Mouse (Mus musculus) hindbrain, embryonic 11.5 days (tissue): ENCODE data around the gene Sync. TPM values are rescaled to one million over a fixed set of nuclear protein-coding genes. Genes with fewer than 3 reads are reported as not detected.
A peak's percentile ranks its signal among the peaks of the same experiment; 100 is the strongest.

Source experiments
- ATAC-seq: fragments of 200-750 bp; cut with Nextera tagmentation; 2 replicates; pipeline ENCODE4 v1.8.0; 2017; ENCODE audit warnings: mild to moderate bottlenecking, moderate TSS enrichment, moderate library complexity; ENCODE audit not compliant: low FRiP score
- DNase-seq: peaks from one replicate; pipeline ENCODE4 v3.0.0-alpha.2; 2015; ENCODE audit warnings: low spot score
- H3K27ac ChIP-seq: fragments of 300-500 bp; sonication (generic); 2 replicates; pipeline ENCODE4 v1.5.1; 2014; ENCODE audit warnings: mild to moderate bottlenecking, low read depth, low read length
- H3K27me3 ChIP-seq: fragments of 300-500 bp; sonication (generic); 2 replicates; pipeline ENCODE4 v1.6.1; 2014; ENCODE audit warnings: mild to moderate bottlenecking, low read length, moderate library complexity, mixed read lengths; ENCODE audit not compliant: control insufficient read depth, insufficient read depth
- H3K36me3 ChIP-seq: fragments of 300-500 bp; sonication (generic); 2 replicates; pipeline ENCODE4 v1.6.1; 2014; ENCODE audit warnings: mild to moderate bottlenecking, low read length, moderate library complexity, mixed read lengths; ENCODE audit not compliant: control insufficient read depth, insufficient read depth
- H3K4me1 ChIP-seq: fragments of 300-500 bp; sonication (generic); replicated peaks from 2 replicates; pipeline ENCODE4 v1.6.1; 2014; ENCODE audit warnings: low read length, mixed read lengths; ENCODE audit not compliant: control insufficient read depth, insufficient read depth
- H3K4me2 ChIP-seq: fragments of 300-500 bp; sonication (generic); replicated peaks from 2 replicates; pipeline ENCODE4 v1.6.1; 2014; ENCODE audit warnings: mild to moderate bottlenecking, low read depth, low read length
- H3K4me3 ChIP-seq: fragments of 300-500 bp; sonication (generic); 2 replicates; pipeline ENCODE4 v1.5.1; 2014; ENCODE audit warnings: low read depth, low read length
- H3K9ac ChIP-seq: fragments of 300-500 bp; sonication (generic); 2 replicates; pipeline ENCODE4 v1.6.1; 2014; ENCODE audit warnings: low read depth, low read length
- H3K9me3 ChIP-seq: fragments of 300-500 bp; sonication (generic); 2 replicates; pipeline ENCODE4 v1.6.1; 2016; ENCODE audit warnings: low read length; ENCODE audit not compliant: control insufficient read depth
- WGBS: fragments of 180-500 bp; shearing (Covaris S2); extraction: QIAGEN DNeasy Blood & Tissue Kit; methylation state at CpG from one replicate; pipeline ENCODE4 v1.1.7; 2014; 5-methylcytosine and 5-hydroxymethylcytosine counted together
- polyA plus RNA-seq: library from polyadenylated mRNA; unstranded; fragments of >200 nt; fragmentation: Nextera tagmentation; extraction: Ambion mirVana; gene quantifications from 2 replicates; pipeline ENCODE4 v1.2.1, GENCODE M21; 2014

Gene Sync
- polyA plus RNA-seq, 1 experiment from 2014 or later: 0.99 TPM

DNA sequence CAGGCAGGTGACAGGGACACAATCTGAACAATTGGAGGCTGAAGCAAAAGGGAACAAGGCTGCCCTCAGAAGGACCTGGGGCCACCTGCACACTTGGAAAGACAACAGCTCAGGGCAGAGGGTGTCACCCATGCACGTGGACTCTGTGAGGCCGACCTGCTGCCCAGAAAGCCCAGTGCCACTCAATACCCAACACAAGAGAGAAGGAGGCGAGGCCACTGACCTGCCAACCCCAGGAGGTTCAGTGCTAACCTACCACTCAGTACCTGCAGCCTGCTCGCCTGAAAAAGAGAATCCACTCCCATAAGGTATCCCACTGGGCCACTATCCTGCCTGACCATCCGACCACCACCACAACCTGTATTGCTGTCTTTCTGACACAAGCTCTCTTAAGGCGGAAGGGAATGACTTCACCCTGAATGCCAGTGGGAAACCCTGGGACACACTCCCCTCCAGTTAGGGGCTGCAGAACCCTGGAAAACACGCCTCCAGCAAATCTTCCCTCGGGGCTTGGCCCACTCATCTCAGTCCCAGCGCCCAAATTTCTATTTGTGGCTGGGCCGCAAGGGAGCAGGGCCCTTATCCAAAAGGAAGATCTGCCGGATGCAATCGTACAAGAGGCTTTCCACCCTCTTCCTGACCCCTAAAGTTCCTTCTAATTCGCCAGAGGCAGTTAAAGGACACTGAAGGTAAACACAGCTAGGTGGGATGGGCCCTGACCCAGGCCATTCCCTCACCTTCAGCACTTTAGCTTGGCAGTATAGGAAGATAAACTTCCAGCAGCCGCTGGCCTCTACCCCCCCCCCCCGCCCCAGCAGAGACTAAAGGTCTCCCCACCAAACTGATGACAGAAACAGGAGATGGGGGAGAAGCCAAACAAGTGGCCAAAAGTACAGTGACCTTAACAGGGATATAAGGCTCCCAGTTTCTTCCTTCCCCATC is 40.8 kb upstream of the Sync start:
- Histone ChIP-seq H3K27me3 (peaks cover 39% of the 10 kb centered on the region), H3K9ac (no peak overlapping the region), H3K9me3 (no peaks in the 10 kb centered on the region), H3K4me3 (no peak overlapping the region), H3K4me1 (peaks cover 13% of the 10 kb centered on the region), H3K4me2 (no peak overlapping the region), H3K27ac (no peak overlapping the region), H3K36me3 (no peaks in the 10 kb centered on the region)
- ATAC-seq: no peak
- 36% methylated on average over 15 of the region's 15 CpGs for WGBS
- DNase-seq: no peak

DNA sequence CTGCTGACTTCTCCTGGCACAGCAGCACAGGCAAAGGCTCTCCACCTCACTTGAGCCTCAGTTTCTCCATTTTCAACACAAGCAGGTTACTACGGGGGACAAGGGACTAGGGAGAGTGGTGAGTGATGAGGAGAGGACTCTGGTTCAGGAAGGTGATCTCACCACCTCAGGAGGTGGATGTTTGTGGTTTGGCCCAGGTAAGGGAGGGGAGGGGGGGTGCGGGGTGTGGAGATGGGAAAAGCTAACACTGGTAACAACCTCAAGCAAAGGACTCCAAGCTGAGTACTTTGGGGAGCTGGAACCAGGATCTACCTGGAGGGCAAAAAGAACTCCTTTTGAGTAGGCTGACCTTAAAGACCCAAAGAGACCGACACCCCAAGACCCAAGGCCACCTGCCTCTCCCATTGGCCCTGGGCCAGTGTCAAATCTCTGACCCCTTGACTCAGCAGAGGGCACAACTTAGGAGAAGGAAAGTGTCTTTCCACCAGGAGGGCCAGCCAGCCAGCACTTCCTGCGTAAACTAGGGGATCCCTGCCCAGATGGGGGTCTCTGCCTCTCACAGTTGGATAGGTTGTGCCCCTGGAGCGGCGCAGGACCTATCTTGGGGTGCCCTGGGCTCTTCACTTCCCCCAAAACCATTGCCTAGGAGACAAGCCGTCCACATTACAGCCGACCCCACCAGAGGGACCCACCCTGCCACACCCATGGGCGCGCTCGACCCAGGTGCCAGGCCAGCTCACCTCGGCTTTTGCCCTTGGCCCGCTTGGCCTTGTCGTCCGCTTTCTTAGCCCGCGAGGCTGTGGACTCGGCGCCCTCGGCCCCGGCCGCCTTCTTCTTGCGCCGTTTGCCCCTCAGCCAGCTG is 39.8 kb upstream of the Sync start:
- no peaks in the 10 kb centered on the region for H3K36me3 ChIP-seq
- H3K27me3 ChIP-seq: peaks cover 43% of the 10 kb centered on the region
- no peak for ATAC-seq
- no peak overlapping the region for H3K27ac ChIP-seq
- H3K9me3 ChIP-seq: no peaks in the 10 kb centered on the region
- 9% methylated on average over 24 of the region's 24 CpGs for WGBS
- peaks cover 13% of the 10 kb centered on the region for H3K4me1 ChIP-seq
- no peak for DNase-seq
- peak overlapping the region; percentile 36 for H3K4me3 ChIP-seq
- peak overlapping the region; percentile 92 for H3K4me2 ChIP-seq
- peak overlapping the region; percentile 54 for H3K9ac ChIP-seq

DNA sequence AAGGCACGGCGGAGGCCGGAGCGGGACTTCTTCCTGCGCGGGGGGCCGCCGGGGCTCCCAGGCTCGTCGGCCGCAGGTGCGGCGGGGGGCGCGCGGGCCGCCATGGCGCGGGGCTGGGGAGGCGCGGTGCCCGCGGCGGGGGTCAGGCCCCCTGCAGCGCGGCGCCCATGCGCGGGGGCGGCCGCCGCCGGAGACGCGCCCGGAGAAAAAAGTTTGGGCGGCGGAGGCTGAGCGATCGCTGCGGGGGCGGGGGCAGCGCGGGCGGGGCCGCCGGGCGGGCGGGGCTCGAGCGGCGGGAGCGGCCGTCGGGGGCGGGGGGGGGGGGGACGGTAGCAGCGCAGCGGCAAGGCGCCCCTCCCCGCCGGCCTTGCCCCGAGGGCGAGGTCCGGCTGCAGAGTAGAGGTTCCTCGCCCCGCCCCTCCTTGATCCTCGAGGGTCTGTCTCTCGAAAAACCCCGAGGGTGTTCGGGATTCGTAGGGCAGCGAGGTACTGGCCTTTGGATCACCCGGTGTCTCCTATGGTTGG is 39.1 kb upstream of the Sync start:
- Histone ChIP-seq H3K9me3 (no peaks in the 10 kb centered on the region), H3K27me3 (peaks cover 43% of the 10 kb centered on the region), H3K27ac (no peak overlapping the region), H3K4me3 (peak overlapping the region; percentile 36), H3K9ac (peak overlapping the region; percentile 54), H3K4me1 (peaks cover 13% of the 10 kb centered on the region), H3K36me3 (no peaks in the 10 kb centered on the region), H3K4me2 (peak overlapping the region; percentile 92)
- DNase-seq (no peak), ATAC-seq (no peak)
- 0% methylated on average over 35 of the region's 74 CpGs for WGBS

DNA sequence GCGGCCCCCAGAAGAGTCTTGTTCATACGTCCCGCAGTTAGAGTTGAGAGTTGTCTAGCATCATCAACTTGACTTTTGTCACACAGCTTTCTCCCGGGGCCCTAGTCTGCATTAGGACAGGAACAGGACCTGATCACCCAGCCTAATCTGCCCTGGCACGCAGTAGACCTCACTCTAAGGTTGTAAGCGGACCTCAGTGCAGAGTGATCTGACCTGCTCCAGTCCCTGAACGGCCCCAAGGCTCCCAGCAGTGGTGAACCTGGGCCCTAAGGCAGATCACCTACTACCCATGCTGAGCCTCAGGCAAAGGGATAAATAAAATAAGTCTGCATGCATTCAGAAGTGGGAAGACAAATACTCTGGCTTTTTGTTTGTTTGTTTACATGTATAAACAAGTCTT is 38.1 kb upstream of the Sync start:
- WGBS: 19% methylated on average over 7 of the region's 7 CpGs
- no peaks in the 10 kb centered on the region for H3K9me3 ChIP-seq
- no peak overlapping the region for H3K4me2 ChIP-seq
- peaks cover 13% of the 10 kb centered on the region for H3K4me1 ChIP-seq
- DNase-seq (no peak), ATAC-seq (no peak)
- no peaks in the 10 kb centered on the region for H3K36me3 ChIP-seq
- H3K27ac ChIP-seq: no peak overlapping the region
- no peak overlapping the region for H3K9ac ChIP-seq
- H3K4me3 ChIP-seq: no peak overlapping the region
- H3K27me3 ChIP-seq: peaks cover 43% of the 10 kb centered on the region

DNA sequence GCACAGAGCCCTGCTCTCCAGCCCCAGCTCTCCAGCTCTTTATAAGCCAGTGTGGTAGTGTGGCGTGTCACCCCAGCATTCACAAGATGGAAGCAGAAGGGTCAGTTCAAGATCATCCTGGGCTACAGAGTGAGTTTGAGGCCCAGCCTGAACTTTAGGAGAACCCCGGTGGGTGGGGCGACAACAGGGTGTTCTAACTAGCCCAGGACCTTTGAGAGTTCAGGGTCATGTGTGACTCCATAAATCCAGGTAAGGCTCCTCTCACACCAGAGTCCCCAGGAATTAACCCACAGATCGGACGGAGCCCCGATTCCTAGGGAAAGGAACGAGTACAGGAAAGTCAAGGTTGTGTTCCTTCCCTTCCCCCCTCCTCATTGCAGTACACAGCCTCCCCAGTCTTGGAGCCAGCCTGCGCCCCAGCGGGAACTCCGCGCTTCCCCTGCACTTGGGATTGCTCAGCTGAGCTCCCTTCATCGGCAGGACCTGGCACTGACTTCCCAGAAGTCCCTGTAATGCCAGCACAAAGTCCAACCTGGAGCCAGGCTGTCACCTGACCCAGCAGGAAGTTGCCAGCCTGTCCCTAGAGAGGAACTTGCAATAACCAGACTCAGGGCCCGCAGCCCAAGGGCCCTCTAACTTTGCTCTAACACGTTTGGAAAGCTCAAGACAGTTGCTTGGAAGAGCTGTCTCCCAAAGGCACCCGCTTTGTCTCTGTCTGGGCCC is 36.5 kb upstream of the Sync start:
- Histone ChIP-seq H3K36me3 (no peaks in the 10 kb centered on the region), H3K4me1 (peaks cover 13% of the 10 kb centered on the region), H3K9me3 (no peaks in the 10 kb centered on the region), H3K4me3 (no peak overlapping the region), H3K27me3 (peaks cover 40% of the 10 kb centered on the region), H3K4me2 (peak overlapping the region; percentile 17), H3K9ac (no peak overlapping the region), H3K27ac (no peak overlapping the region)
- ATAC-seq: no peak
- 14% methylated on average over 15 of the region's 15 CpGs for WGBS
- DNase-seq: no peak

DNA sequence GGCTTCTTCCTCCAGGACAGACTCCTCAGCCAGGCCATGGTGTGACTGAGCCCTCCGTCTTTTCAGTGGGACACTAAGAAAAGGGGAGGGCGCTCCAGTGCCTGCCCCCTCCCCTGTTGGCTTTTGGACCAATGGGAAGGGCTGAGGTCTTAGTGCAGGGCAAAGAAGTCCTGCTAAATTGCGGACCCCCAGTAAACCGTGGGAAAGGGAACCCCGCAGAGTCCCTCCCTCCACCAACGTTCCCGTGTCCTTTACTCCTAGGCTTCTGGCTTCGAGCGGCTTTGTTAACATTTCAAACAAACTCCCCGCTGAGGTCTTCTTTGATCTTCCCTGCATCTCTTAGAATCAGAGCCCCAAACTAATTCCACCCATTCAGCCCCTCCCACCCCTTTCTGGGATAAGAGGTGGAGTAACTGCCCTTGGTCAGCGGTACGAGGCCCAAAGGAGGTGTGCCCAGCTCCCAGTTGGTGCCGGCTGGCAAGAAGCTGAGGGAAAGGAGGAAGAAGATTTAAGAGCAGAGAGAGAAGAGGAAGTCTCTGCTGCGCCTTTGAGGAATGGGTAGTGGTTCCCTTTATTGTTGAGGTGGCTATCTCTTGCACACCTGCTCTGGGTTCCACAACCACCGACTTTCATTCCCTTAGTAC is 35.8 kb upstream of the Sync start:
- Histone ChIP-seq H3K4me2 (peak overlapping the region; percentile 17; the same call in 1 of the 2 replicates), H3K9ac (no peak overlapping the region), H3K27me3 (peaks cover 35% of the 10 kb centered on the region), H3K36me3 (no peaks in the 10 kb centered on the region), H3K27ac (no peak overlapping the region), H3K4me3 (no peak overlapping the region), H3K9me3 (no peaks in the 10 kb centered on the region), H3K4me1 (peaks cover 13% of the 10 kb centered on the region)
- WGBS: 2% methylated on average over 15 of the region's 15 CpGs
- ATAC-seq (peak; percentile 43; the same call in 1 of the 2 replicates), DNase-seq (peak; percentile 46)

DNA sequence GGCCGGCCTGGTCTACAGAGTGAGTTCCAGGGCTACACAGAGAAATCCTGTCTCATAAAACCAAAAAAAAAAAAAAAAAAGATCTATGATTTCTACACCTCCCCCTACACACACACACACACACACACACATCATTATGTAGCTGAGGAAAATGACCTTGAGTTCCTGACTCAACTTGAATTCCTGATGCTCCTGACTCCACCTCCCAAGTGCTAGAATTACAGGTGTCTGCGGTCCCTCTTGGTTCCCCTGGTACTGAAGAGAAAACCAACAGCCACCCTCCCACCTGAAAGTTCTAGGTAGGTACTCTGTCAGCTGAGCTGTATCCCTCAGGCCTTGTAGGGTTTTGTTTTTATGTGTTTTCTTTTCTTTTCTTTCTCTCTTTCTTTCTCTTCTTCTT is 34.9 kb upstream of the Sync start:
- no peaks in the 10 kb centered on the region for H3K9me3 ChIP-seq
- DNase-seq (no peak), ATAC-seq (no peak)
- no peak overlapping the region for H3K27ac ChIP-seq
- WGBS: 82% methylated on average over 2 of the region's 2 CpGs
- peaks cover 13% of the 10 kb centered on the region for H3K4me1 ChIP-seq
- H3K9ac ChIP-seq: no peak overlapping the region
- H3K4me2 ChIP-seq: no peak overlapping the region
- H3K4me3 ChIP-seq: no peak overlapping the region
- H3K36me3 ChIP-seq: no peaks in the 10 kb centered on the region
- peaks cover 26% of the 10 kb centered on the region for H3K27me3 ChIP-seq

DNA sequence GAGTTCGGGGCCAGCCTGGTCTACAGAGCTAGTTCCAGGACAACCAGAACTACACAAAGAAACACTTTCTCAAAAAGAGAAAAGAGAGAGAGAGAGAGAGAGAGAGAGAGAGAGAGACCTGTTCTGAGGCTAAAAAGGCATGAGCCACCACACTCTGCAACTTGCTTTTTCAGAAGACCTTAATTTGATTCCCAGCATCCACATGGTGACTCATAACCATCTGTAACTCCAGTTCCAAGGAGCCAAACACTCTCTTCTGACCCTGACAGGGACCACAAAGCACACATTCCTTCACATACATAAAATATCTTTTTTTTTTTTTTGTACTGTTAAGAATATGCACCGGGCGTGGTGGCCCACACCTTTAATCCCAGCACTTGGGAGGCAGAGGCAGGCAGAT is 32.8 kb upstream of the Sync start:
- no peak for DNase-seq
- Histone ChIP-seq H3K27me3 (peaks cover 10% of the 10 kb centered on the region; the same call in 1 of the 2 replicates), H3K4me1 (peaks cover 7% of the 10 kb centered on the region), H3K36me3 (no peaks in the 10 kb centered on the region), H3K4me3 (no peak overlapping the region), H3K9me3 (no peaks in the 10 kb centered on the region), H3K4me2 (no peak overlapping the region), H3K27ac (no peak overlapping the region), H3K9ac (no peak overlapping the region)
- WGBS: 98% methylated on average over 3 of the region's 3 CpGs
- ATAC-seq: no peak
